Mouse (Mus musculus) T-helper 1 cell (primary cell): Measurements from ENCODE around the gene Eri3.

Source experiments
- in situ Hi-C: fragments of 300-600 bp; cut with MboI, MseI; formaldehyde crosslinking; loops from one replicate; pipeline ENCODE4 v1.15.1; 2025; ENCODE audit warnings: high pct_unique_total_duplicates

The Eri3 gene

DNA sequence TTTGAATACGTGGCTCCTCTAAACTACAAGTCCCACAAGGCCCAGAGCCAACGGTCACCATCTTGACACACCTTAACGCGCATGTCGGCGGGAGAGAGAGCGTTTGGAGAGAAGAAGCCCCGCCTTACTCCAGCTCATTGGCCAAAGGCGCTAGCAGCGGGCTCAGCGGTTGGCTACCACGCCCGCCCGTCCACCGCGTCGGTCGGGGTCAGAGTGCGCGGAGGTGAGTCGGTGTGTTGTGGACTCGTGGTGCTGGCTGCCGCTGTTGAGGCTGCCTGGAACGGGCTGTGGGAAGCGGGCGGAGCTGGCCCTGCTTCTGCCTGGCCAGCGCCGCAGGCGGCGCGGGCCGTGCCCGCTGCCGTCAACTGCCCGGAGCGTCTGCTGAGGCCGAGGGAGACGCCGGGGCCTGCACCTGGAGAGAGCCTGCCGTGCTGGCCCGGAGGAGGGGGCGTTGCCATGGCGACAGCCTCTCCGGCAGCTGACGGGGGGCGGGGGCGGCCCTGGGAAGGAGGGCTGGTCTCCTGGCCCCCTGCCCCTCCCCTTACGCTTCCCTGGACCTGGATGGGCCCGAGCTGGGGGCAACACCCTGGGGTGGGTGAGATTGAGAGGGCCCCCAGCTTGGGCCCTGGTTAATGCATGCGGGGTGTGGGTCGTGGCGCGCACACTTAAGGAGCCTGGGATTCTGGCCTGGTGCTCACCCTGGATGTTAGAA, at the start of gene Eri3:
Gene Eri3, plus strand, starts transcription at position 226 of the 712 bp plus-strand sequence.
- in situ Hi-C loops = no loop called here

GRCm38 (mm10) chr4:117518246-117518645, 31.9 kb upstream of the Eri3 start:
- in situ Hi-C loops = no loop called here

GRCm38 (mm10) chr4:117521350-117521749, 28.8 kb upstream of the Eri3 start:
- in situ Hi-C loops = no loop called here

GRCm38 (mm10) chr4:117525990-117526389, 24.2 kb upstream of the Eri3 start:
- in situ Hi-C loops = loop anchor here (5.0 kb wide), 1 partner anchor 189 kb away; no protein-coding TSS in a partner anchor

DNA sequence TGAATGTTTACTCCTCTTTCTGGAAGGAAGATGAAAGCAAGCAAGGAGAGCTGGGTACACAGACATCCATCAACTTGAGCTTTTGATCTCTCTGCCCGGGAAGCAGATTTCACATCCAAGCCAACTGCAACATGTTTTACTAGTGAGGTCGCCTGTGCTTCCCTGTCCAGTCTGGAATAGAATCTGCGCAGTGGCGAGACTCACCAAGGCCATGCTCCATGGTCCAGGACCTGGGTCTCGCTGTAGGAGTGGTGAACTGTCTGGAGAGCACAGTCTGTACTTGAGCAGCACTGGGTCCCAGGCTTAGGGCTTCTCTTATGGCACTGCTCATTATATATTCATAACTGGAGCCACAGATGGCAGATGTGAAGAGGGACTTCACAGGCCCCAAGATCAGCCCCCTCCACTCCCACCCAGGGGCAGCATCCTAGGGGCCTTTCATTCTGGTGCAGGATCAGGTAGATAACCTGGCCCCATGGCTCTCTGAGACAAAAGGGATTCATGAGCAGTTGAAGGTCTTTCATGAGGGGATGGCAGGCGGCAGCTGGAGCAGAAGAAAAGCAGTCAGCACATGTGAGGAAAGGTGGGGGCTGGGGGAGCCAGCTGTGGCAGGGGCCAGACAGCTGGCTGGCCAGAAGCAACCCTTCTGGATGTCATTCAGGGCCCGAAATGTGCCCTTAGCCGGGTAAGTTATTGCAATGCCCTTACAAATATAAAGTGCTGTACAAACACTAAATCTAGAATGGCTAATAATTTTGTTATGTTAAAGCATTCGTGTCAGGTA, 22.9 kb upstream of the Eri3 start:
- in situ Hi-C loops = loop anchor here (5.0 kb wide), 1 partner anchor 190 kb away; no protein-coding TSS in a partner anchor

DNA sequence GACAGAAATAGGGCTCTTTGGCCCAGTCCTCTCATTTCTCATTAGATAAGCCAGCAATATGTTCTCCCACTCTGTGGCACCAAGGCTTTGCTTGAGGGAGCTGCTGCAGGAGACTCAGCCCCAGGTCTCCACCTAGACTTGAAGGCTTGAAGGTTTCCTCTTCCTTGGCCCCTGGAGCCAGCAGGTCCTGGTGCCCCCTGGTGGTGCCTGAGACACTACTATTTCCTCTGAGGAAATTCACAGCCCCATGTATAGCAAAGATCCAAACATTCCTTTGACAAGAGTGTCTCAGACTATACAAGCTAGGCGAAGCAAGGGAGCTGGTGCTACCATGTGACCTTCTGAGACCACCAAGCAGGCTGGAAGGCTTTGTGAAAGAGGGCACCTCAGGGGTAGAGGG, 22.2 kb upstream of the Eri3 start:
- in situ Hi-C loops = loop anchor here (5.0 kb wide), 1 partner anchor 191 kb away; no protein-coding TSS in a partner anchor

- in situ Hi-C loops = loop anchor here (5.0 to 10.0 kb wide), 2 partner anchors 193 to 785 kb away; no protein-coding TSS in a partner anchor
These were observed 20.3 kb upstream of the Eri3 start for GRCm38 (mm10) chr4:117529843-117530242.

DNA sequence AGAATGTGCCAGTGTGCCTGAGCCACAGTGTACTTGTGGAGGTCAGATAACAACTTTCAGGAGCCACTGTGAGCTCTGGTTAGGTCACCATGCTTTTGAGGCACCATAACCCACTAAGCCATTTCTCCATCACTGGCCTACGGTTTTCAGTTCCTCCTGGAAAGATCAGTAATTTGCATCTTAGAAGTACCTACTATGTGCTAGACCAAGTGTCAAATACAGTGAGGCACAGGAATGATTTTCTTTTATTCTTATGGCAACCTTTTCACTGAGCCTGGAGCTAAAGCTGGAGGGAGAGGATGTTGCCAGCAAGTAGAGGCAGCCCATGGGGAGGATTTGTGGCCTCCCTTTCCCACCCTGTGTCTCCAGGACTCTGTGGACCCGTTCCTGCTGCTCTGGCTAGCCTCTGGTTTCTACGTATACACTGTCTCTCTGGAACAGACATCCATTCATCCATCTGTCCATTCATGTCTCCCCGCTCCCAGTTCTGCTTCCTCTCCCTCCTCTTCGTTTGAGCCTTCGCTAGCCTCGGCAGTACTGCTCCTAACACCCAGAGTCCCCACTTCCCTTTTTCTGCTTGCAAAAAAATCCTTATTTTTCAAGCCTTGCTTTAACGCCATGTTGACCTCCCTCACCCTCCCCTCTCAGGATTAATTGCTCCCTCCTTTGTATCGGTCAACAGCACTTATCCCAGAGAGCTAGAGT, 14.5 kb upstream of the Eri3 start:
- in situ Hi-C loops = loop anchor here (10.0 kb wide), 1 partner anchor 791 kb away; no protein-coding TSS in a partner anchor

DNA sequence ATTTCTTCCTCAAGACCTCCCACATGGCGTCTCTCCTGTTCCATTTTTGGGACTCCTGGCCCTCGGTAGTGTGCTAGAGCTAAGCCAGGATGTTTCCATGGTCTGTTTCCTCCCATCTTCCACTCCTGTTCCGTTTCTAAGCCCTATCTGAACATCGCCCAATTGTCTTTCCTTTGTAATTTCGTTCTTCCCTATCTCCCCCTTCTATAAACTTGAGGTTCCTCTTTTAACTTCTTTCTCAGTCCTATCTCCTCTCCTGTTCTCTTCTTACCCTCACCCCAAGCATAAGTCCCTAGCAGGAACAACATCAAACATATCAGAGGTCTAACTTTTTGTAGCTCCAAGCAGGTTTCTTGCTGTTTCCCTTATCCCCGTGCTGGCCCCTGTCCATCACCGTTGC, 13.2 kb upstream of the Eri3 start:
- in situ Hi-C loops = loop anchor here (10.0 kb wide), 1 partner anchor 792 kb away; no protein-coding TSS in a partner anchor

GRCm38 (mm10) chr4:117539329-117539980, 10.7 kb upstream of the Eri3 start:
- in situ Hi-C loops = loop anchor here (10.0 kb wide), 1 partner anchor 795 kb away; no protein-coding TSS in a partner anchor

DNA sequence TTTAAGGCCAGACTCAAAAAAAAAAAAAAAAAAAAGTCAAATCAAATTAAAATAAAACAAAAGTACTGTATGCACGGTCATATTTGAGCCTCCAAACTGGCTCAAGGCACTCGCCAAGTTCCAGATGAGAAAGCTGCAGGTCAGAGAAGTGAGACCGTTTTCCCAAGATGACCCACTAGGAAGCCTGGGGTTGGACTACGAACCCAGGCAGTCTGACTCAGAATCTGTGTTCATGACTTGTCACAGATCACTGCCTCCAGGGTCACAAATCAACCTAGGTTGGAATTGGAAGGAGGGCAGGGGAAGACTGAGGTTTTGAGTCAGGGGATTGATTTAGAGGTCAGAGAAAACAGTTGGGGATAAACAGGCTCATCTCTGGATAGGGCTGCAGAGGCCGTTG, 9.6 kb upstream of the Eri3 start:
- in situ Hi-C loops = loop anchor here (10.0 kb wide), 1 partner anchor 1634 kb away; the partner anchor contains the start of gene Zfp691

- in situ Hi-C loops = loop anchor here (10.0 kb wide), 1 partner anchor 1629 kb away; the partner anchor contains the start of gene Zfp691
These were observed 4.7 kb upstream of the Eri3 start for GRCm38 (mm10) chr4:117545448-117545847.

GRCm38 (mm10) chr4:117546616-117547015, 3.5 kb upstream of the Eri3 start:
- in situ Hi-C loops = loop anchor here (10.0 kb wide), 1 partner anchor 1628 kb away; the partner anchor contains the start of gene Zfp691

DNA sequence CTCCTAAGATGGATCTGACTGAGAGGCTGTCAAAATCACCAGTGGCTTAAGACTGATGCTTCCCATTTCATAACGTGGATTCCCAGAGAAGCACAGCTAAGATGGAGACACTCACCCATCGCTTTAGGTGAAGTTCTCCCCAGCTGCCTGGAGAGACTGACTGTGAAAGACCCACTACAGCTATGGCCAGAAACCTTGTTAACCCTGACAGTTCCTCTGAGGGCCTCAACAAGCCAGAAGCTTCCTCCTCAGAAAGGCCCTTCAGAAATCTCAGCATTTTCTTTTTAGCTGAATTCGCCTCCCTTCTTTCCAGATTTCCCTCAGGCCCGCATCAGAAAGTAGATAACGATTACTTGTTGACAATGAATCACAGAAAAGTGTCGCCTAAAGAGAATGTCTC, 589 bp upstream of the Eri3 start:
- in situ Hi-C loops = loop anchor here (10.0 kb wide), 1 partner anchor 1625 kb away; the partner anchor contains the start of gene Zfp691

- in situ Hi-C loops = no loop called here
These were observed 1.2 kb downstream of the Eri3 start for GRCm38 (mm10) chr4:117551144-117552000.

- in situ Hi-C loops = no loop called here
These were observed 5.3 kb downstream of the Eri3 start for GRCm38 (mm10) chr4:117555495-117555894.

- in situ Hi-C loops = no loop called here
These were observed 6.2 kb downstream of the Eri3 start for GRCm38 (mm10) chr4:117556372-117556771.

- in situ Hi-C loops = no loop called here
These were observed 7.0 kb downstream of the Eri3 start for GRCm38 (mm10) chr4:117557068-117557645.

DNA sequence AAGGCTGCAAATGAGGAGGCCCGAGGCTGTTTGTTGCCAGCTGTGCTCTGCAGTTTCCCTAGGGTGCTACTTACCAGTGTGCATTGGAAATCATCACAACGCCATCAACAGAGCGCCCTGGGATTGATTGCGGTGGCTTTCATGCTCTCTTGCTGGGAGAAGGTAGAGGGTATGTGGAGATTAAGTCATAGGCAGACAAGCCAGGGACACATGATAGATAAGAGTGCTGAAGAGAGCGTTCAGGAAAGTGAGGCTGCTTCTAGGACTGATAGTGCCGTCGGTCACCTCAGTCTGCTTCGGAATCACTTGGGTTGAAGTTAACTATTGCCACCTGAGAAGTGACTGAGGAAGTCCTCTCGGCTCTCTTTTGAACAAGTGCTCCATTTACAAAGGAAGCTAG, 13.8 kb downstream of the Eri3 start:
- in situ Hi-C loops = no loop called here

GRCm38 (mm10) chr4:117568846-117569245, 18.7 kb downstream of the Eri3 start:
- in situ Hi-C loops = no loop called here
